Mouse (Mus musculus) splenic B cell, adult 2 months (primary cell): ENCODE measurements around the gene Map3k21.

Experiments used
- DNase-seq: peaks from one replicate; pipeline ENCODE4 v3.0.0-alpha.2; 2011; ENCODE audit warnings: low read depth, low spot score
- H3K27me3 ChIP-seq: 2 replicates; pipeline ENCODE4 v1.6.1; 2012; ENCODE audit warnings: mild to moderate bottlenecking, low read length, moderate library complexity, mixed read lengths; ENCODE audit not compliant: control insufficient read depth, poor library complexity, insufficient read depth, severe bottlenecking
- H3K36me3 ChIP-seq: 2 replicates; pipeline ENCODE4 v1.6.1; 2012; ENCODE audit warnings: mild to moderate bottlenecking, low read length, moderate library complexity, mixed read lengths; ENCODE audit not compliant: control insufficient read depth, poor library complexity, insufficient read depth, severe bottlenecking

Gene Map3k21

DNA sequence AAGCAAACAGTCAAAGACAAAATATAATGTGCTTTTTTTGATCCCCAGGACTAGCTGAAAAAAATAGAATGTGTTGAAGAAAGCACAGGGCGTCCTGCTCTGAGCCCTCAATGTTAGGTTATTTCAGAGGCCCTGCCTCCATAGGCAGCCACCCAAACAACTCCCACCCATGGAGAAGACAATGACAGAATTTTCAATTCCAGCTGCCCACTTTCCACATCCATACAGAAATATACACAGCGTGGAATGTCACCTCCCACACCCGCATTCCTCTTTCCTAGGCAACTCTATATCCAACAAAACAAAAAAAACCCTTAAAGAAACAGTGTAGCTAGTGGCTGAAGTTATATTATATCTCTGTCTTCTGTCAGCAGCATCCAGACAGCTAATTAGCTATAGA is 61.1 kb downstream of the Map3k21 start:
- DNase-seq: no peak
- Histone ChIP-seq H3K36me3 (no peaks in the 10 kb centered on the region), H3K27me3 (no peaks in the 10 kb centered on the region)

GRCm38 (mm10) chr8:125975981-125976380 is 65.7 kb downstream of the Map3k21 start:
- H3K27me3 ChIP-seq: no peaks in the 10 kb centered on the region
- no peaks in the 10 kb centered on the region for H3K36me3 ChIP-seq
- DNase-seq: no peak

GRCm38 (mm10) chr8:125980826-125981225 is 70.6 kb downstream of the Map3k21 start:
- H3K36me3 ChIP-seq: no peaks in the 10 kb centered on the region

DNA sequence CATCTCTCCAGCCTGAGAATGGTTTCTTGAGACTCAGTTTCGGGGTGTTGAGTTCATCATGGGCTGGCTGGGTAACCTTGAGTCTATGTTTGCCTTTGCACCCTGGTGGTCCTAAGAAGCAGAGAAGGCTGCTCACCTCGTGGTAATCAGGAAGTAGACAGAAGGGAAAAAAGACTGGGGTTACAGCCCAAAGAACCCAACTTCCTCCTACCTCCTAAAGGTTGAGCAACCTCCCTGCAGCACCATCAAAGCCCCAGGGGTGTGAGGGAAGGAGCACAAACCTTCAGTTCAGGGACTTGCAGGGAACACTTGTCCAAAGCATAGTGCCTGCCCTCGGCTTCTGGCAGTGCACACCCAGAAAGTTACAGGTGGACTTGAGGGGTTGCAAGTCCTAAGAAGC is 73.3 kb downstream of the Map3k21 start:
- Histone ChIP-seq H3K36me3 (no peaks in the 10 kb centered on the region), H3K27me3 (no peaks in the 10 kb centered on the region)
- no peak for DNase-seq

More at GRCm38 (mm10) chr8:125980826-125981225, 70.6 kb downstream of the Map3k21 start:
- no peak for DNase-seq
- H3K27me3 ChIP-seq: no peaks in the 10 kb centered on the region

DNA sequence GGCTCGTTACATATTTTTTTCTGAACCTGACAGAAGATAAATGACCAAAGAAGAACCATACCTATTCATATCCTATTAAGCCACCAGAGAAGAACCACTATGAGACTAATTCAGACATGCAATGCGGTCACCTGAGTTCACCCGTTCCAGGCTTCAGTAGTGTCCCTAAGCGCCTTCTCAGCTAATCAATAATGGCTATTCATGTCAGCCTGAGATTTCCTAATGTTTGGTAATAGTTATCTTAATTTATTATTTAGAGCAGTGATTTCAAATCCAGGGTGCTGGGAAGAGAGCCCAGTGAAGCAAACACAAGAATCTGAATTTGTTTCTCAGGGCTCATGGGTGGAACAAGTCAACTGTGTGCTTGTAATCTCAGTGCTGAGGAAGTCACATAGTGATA is 73.9 kb downstream of the Map3k21 start:
- Histone ChIP-seq H3K27me3 (no peaks in the 10 kb centered on the region), H3K36me3 (no peaks in the 10 kb centered on the region)
- DNase-seq: no peak

DNA sequence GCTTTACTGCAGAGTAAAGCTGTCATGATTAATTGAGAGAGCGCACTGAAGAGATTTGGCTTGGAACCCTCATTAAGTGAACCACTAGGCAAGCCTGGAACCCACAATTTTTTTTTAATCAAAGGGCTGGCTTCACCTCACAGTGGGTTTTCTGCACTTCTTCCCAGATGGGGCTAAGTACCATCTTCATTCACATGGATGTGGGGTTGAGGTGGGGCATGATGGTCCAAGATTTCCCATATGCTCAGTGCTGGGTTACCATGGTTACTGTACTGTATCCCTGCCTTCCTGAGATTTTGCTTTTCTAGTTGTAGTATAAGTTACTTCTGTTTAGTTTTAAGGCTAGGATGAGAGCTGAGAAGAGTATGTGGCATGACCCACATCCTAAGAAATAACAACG is 75.1 kb downstream of the Map3k21 start:
- DNase-seq: no peak
- Histone ChIP-seq H3K36me3 (no peaks in the 10 kb centered on the region), H3K27me3 (no peaks in the 10 kb centered on the region)

GRCm38 (mm10) chr8:125986999-125987589 is 76.8 kb downstream of the Map3k21 start:
- no peak for DNase-seq
- Histone ChIP-seq H3K36me3 (no peaks in the 10 kb centered on the region), H3K27me3 (no peaks in the 10 kb centered on the region; the same call in 1 of the 2 replicates)

DNA sequence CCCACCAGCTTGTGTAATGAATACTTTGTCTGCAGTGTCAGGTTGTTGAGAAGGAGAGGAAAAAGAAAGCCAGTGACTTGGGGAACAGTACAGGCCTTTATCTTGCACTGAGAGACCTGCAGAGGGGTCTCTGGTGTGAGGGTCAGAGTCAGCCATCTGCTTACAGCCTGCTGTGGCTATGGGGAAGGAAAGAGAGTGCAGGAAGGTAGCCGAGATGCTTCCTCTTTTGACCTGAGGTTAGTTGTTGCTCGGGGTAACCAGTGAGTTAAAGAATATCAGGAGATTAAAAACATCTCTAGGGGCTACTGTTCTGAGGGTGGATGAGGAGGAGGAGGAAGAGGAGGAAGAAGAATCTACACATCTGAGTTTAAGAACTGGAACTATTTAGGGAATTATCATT is 77.7 kb downstream of the Map3k21 start:
- DNase-seq: no peak
- H3K27me3 ChIP-seq: no peaks in the 10 kb centered on the region; the same call in 1 of the 2 replicates
- no peaks in the 10 kb centered on the region for H3K36me3 ChIP-seq

DNA sequence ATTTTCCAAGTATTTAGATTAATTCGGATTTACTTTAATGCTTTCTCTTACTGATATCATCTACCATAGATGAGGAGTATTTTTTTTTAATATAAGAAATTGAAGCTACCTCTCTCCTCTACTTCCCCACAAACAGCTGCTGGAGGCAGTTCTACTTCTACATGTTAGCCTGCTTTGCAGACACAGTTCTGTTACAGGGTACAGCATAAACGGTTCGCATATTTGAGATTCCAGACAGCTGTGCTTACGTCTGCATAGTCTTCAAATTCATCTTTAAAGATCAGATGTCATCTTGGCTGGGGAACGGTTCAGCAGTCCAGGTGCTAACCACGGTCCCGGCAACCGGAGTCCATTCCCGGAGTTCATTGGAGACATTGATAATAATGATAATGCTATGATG is 83.4 kb downstream of the Map3k21 start:
- Histone ChIP-seq H3K36me3 (no peaks in the 10 kb centered on the region), H3K27me3 (no peaks in the 10 kb centered on the region; the same call in 1 of the 2 replicates)
- no peak for DNase-seq

DNA sequence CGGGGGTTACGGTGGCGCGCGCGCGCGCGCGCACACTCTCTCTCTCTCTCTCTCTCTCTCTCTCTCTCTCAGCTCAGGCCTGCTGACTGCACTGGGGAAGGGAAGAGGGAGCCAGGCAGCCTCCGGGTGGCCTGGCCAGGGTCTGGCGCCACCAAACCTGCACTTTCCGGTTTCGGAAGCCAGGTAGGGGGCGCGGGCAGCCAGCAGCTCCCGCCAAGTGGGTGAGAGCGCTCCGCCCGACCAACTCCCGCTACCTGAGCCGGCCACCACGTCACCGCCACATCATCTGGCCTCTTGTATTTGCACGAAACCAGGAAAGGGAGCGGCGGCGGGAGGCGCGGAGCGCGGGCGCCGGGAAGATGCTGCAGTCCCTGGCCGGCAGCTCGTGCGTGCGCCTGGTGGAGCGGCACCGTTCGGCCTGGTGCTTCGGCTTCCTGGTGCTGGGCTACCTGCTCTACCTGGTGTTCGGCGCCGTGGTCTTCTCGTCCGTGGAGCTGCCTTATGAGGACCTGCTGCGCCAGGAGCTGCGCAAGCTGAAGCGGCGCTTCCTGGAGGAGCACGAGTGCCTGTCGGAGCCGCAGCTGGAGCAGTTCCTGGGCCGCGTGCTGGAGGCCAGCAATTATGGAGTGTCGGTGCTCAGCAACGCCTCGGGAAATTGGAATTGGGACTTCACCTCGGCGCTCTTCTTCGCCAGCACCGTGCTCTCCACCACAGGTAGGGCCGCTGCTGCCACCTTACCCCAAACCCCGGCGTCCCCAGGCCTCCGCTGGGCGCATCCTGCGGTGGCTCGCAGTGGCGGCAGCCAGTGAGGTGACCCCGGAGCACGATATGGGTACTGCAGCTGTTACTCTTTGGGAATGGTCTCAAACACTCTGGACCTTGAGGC is 85.1 kb downstream of the Map3k21 start, which contains the start of gene Kcnk1:
Gene Kcnk1, plus strand, starts transcription at position 70 of the 886 bp plus-strand sequence.
- Histone ChIP-seq H3K27me3 (no peaks in the 10 kb centered on the region; the same call in 1 of the 2 replicates), H3K36me3 (no peaks in the 10 kb centered on the region)
- DNase-seq: no peak

GRCm38 (mm10) chr8:125996031-125996839 is 86.0 kb downstream of the Map3k21 start:
- Histone ChIP-seq H3K36me3 (no peaks in the 10 kb centered on the region), H3K27me3 (no peaks in the 10 kb centered on the region; the same call in 1 of the 2 replicates)
- DNase-seq: no peak

DNA sequence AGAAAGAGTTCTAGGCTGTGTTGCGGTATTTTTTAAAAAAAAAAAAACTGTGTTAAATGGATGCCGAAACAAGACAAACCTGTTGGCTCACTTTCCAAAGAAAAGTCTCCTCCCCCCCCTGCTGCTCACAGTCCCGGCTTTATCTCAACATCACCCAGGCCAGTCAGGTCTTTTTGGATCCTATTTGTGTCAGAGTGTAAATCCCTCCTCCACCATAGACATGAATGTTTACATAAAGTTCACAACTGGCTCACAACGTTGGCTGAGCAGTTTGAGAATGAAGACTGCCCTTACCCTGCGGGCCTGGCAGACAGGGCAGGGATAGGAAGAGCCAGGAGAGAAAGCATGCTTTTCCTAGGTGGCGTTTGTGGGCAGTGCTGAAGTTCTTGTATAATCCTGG is 86.7 kb downstream of the Map3k21 start:
- Histone ChIP-seq H3K27me3 (no peaks in the 10 kb centered on the region), H3K36me3 (no peaks in the 10 kb centered on the region)
- DNase-seq: no peak
